Mouse (Mus musculus): ENCODE data around the gene Fam219b. TPM values are rescaled to one million over a fixed set of nuclear protein-coding genes. Genes with fewer than 3 reads are reported as not detected.

Fam219b gene
- total and polyA plus RNA-seq, 2 experiments from 2014 or later: 25.1 to 26.8 TPM

DNA sequence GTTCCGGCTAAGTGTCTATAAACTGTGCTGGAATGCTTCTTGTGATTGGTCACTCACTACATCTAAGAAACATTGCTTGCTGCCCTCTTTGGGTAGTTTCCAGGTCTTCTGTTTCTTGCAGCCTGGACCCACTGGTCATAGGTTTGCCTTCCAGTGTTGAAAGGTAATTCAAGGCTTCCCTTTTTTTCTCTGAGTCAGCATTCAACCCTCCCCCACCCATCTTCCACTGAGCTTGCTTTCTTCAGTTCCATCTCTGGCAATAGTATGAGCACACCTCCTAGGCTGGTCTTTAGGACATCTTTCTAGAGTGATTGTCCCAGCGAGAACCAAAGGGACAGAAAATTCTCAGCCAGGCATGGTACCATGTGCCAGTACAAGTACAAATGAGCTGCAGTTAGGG, 2.2 kb downstream of the Fam219b start:
- Histone ChIP-seq H3K9me3 (ENCODE audit: low read length) (no peaks in the 10 kb centered on the region), H3K4me3 (ENCODE audit: low read depth, low read length) (no peak overlapping the region), H3K27me3 (ENCODE audit: insufficient read depth, low read length) (no peaks in the 10 kb centered on the region), H3K4me1 (ENCODE audit: insufficient read depth) (peaks cover 9% of the 10 kb centered on the region), H3K36me3 (ENCODE audit: insufficient read depth) (peaks cover 41% of the 10 kb centered on the region), H3K27ac (ENCODE audit: low read depth, low read length) (no peak overlapping the region), H3K9ac (no peak overlapping the region), H3K4me2 (ENCODE audit: low read depth) (no peak overlapping the region)
- 95% methylated on average over 2 of the region's 2 CpGs for WGBS
- TF ChIP-seq CTCF (IDR thresholded peaks at IDR 0.05; ENCODE audit: low read depth): no peak
- ATAC-seq (no peak), DNase-seq (no peak)

DNA sequence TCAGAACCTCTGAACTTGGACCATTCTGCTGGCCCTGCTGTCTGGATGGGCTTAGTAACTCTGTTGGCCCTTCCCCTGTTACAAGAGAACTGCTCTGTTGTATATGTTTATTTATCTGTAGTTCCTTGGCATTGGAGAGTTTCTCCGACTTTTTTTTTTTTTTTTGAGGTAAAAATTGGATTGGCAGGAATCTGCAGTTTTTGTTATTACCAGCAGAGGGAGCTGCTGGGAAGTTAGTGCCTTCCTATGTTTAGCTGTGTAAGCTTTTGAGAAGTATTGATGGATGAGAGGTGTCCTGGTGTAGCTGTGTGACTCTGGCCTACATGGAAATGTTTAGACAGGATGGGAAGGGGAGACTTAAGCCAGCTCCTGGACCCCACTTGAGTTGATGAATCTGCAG, 4.0 kb downstream of the Fam219b start:
- DNase-seq: peak; percentile 80
- Histone ChIP-seq H3K36me3 (ENCODE audit: insufficient read depth) (peaks cover 58% of the 10 kb centered on the region), H3K4me2 (ENCODE audit: low read depth) (no peak overlapping the region), H3K9ac (no peak overlapping the region), H3K27me3 (ENCODE audit: insufficient read depth, low read length) (no peaks in the 10 kb centered on the region), H3K4me1 (ENCODE audit: insufficient read depth) (peaks cover 9% of the 10 kb centered on the region), H3K4me3 (ENCODE audit: low read depth, low read length) (no peak overlapping the region), H3K9me3 (ENCODE audit: low read length) (no peaks in the 10 kb centered on the region), H3K27ac (ENCODE audit: low read depth, low read length) (no peak overlapping the region; the same call in 1 of the 2 replicates)
- WGBS: 0% methylated on average over 1 of the region's 1 CpGs
- no peak for ATAC-seq
- peak; percentile 78 for TF ChIP-seq CTCF (IDR thresholded peaks at IDR 0.05; ENCODE audit: low read depth)

DNA sequence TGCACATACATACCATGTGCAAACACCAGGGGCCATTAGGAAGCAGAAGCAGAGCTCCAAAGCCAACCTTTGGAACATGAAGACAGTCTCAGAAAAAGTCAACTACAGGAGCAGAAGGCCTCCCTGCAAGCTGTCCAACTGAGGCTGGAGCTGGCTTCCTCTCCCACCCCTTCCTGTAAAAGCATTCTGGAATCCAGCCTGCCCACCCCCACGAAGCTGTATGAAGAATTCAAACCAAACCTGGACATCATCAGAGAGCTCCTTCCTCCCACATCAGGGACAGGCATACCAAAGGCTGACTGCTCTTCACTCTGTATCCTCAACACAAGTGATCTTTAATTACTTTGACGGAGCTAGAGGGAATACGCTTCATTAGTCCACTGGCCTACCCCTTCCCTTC, 6.6 kb downstream of the Fam219b start:
- H3K27ac ChIP-seq (ENCODE audit: low read depth, low read length): no peak overlapping the region
- no peaks in the 10 kb centered on the region for H3K4me1 ChIP-seq (ENCODE audit: insufficient read depth)
- no peak overlapping the region for H3K4me3 ChIP-seq (ENCODE audit: low read depth, low read length)
- no peak for DNase-seq
- H3K9me3 ChIP-seq (ENCODE audit: low read length): no peaks in the 10 kb centered on the region
- H3K9ac ChIP-seq: no peak overlapping the region
- no peak for TF ChIP-seq CTCF (IDR thresholded peaks at IDR 0.05; ENCODE audit: low read depth)
- H3K27me3 ChIP-seq (ENCODE audit: insufficient read depth, low read length): no peaks in the 10 kb centered on the region
- 66% methylated on average over 3 of the region's 3 CpGs for WGBS
- no peak overlapping the region for H3K4me2 ChIP-seq (ENCODE audit: low read depth)
- no peak for ATAC-seq
- H3K36me3 ChIP-seq (ENCODE audit: insufficient read depth): peaks cover 78% of the 10 kb centered on the region

DNA sequence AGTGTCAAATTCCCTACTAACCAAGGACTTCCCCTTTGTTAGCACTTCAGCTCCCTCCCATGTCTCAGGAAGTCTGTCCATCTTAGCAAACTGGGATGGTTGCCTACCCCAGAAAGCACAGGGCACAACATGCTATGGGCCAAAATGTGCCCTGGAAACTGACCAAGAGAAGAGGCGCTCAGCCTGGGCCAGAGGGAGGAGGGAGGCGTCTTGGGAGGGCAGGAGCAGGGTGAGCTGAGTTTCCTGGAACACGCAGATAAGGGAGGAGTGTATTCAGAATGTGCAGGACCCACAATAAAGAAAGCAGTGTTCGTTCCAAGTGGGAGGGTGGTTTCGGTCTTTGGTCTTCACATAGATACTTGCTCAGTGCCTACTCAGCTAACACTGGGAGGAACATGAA, 10.0 kb downstream of the Fam219b start:
- no peak overlapping the region for H3K9ac ChIP-seq
- peaks cover 71% of the 10 kb centered on the region for H3K36me3 ChIP-seq (ENCODE audit: insufficient read depth)
- H3K9me3 ChIP-seq (ENCODE audit: low read length): no peaks in the 10 kb centered on the region
- no peak overlapping the region for H3K4me3 ChIP-seq (ENCODE audit: low read depth, low read length)
- TF ChIP-seq CTCF (IDR thresholded peaks at IDR 0.05; ENCODE audit: low read depth): no peak
- DNase-seq: no peak
- H3K27ac ChIP-seq (ENCODE audit: low read depth, low read length): no peak overlapping the region
- 71% methylated on average over 5 of the region's 5 CpGs for WGBS
- H3K4me2 ChIP-seq (ENCODE audit: low read depth): no peak overlapping the region
- H3K4me1 ChIP-seq (ENCODE audit: insufficient read depth): peaks cover 5% of the 10 kb centered on the region; the same call in 1 of the 2 replicates
- H3K27me3 ChIP-seq (ENCODE audit: insufficient read depth, low read length): no peaks in the 10 kb centered on the region
- no peak; the same call in 1 of the 2 replicates for ATAC-seq

DNA sequence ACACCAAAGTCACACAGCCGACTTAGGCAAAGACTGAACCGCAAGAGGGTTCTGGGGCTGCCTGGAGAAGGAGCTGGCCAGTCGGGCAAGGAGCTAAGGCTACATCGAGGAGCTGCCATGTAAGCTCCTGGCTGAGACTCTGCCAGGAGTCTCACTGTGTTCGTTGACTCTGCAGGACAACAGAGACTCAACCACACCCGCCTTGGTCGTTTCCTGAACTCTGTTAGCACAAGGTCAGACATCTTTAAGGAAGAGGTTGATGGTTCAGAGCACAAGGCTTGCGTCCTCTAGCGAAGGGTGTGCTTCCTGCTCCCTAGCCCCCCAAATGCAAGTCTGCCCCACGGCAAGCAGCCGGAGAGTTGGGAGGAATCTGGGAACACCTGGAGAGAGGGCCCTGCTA, 10.5 kb downstream of the Fam219b start:
- no peak overlapping the region for H3K4me2 ChIP-seq (ENCODE audit: low read depth)
- no peaks in the 10 kb centered on the region for H3K9me3 ChIP-seq (ENCODE audit: low read length)
- ATAC-seq (no peak), DNase-seq (no peak)
- peaks cover 65% of the 10 kb centered on the region for H3K36me3 ChIP-seq (ENCODE audit: insufficient read depth)
- no peak for TF ChIP-seq CTCF (IDR thresholded peaks at IDR 0.05; ENCODE audit: low read depth)
- no peaks in the 10 kb centered on the region for H3K27me3 ChIP-seq (ENCODE audit: insufficient read depth, low read length)
- H3K4me1 ChIP-seq (ENCODE audit: insufficient read depth): peaks cover 5% of the 10 kb centered on the region; the same call in 1 of the 2 replicates
- no peak overlapping the region for H3K9ac ChIP-seq
- H3K4me3 ChIP-seq (ENCODE audit: low read depth, low read length): no peak overlapping the region
- WGBS: 94% methylated on average over 11 of the region's 11 CpGs
- no peak overlapping the region for H3K27ac ChIP-seq (ENCODE audit: low read depth, low read length)

GRCm38 (mm10) chr9:57549186-57549585, 11.9 kb downstream of the Fam219b start:
- ATAC-seq (no peak), DNase-seq (peak; percentile 18)
- Histone ChIP-seq H3K4me2 (ENCODE audit: low read depth) (no peak overlapping the region), H3K36me3 (ENCODE audit: insufficient read depth) (peaks cover 56% of the 10 kb centered on the region), H3K9me3 (ENCODE audit: low read length) (no peaks in the 10 kb centered on the region), H3K27ac (ENCODE audit: low read depth, low read length) (no peak overlapping the region), H3K4me1 (ENCODE audit: insufficient read depth) (peaks cover 5% of the 10 kb centered on the region; the same call in 1 of the 2 replicates), H3K9ac (peak overlapping the region; percentile 14; the same call in 1 of the 2 replicates), H3K4me3 (ENCODE audit: low read depth, low read length) (no peak overlapping the region), H3K27me3 (ENCODE audit: insufficient read depth, low read length) (no peaks in the 10 kb centered on the region)
- no peak for TF ChIP-seq CTCF (IDR thresholded peaks at IDR 0.05; ENCODE audit: low read depth)
- WGBS: 61% methylated on average over 4 of the region's 4 CpGs

GRCm38 (mm10) chr9:57550126-57550862, 13.0 kb downstream of the Fam219b start:
- peaks cover 45% of the 10 kb centered on the region for H3K36me3 ChIP-seq (ENCODE audit: insufficient read depth)

More at GRCm38 (mm10) chr9:57550126-57550862, 13.0 kb downstream of the Fam219b start:
- 92% methylated on average over 11 of the region's 11 CpGs for WGBS
- DNase-seq (no peak), ATAC-seq (no peak)
- Histone ChIP-seq H3K9ac (no peak overlapping the region), H3K4me3 (ENCODE audit: low read depth, low read length) (no peak overlapping the region), H3K27ac (ENCODE audit: low read depth, low read length) (no peak overlapping the region), H3K9me3 (ENCODE audit: low read length) (no peaks in the 10 kb centered on the region), H3K4me2 (ENCODE audit: low read depth) (no peak overlapping the region), H3K27me3 (ENCODE audit: insufficient read depth, low read length) (no peaks in the 10 kb centered on the region), H3K4me1 (ENCODE audit: insufficient read depth) (peaks cover 5% of the 10 kb centered on the region; the same call in 1 of the 2 replicates)
- no peak for TF ChIP-seq CTCF (IDR thresholded peaks at IDR 0.05; ENCODE audit: low read depth)

Measured in forebrain, postnatal 0 days (tissue).